26 mouse cellular contexts compared by ENCODE assay signal in genomic region chr5:34002636-34003035, GRCm38 (mm10). TPM values are rescaled to one million over a fixed set of nuclear protein-coding genes. Genes with fewer than 3 reads are reported as not detected.
DNase-seq lines count a peak whose midpoint lies in the region; ATAC-seq and TF ChIP-seq lines count a peak whose summit lies in the region.
"Had no signal": no experiment of that assay in that cellular context is flagged by ENCODE, and none has a peak within 500 bp of the region (broad histone marks: within the 10 kb centered on the region; RNA-seq: fewer than 3 reads in every experiment).

No protein-coding gene starts in this region.

- H3K9me3 ChIP-seq in forebrain, embryonic 15.5 days = no peaks in the 10 kb centered on the region
- no peaks in the 10 kb centered on the region for H3K9me3 ChIP-seq in forebrain, embryonic 10.5 days
- H3K9me3 ChIP-seq in hindbrain, embryonic 10.5 days = no peaks in the 10 kb centered on the region
- H3K9me3 ChIP-seq in hindbrain, postnatal 0 days (ENCODE audit: low read length) = no peaks in the 10 kb centered on the region
- H3K9me3 ChIP-seq in forebrain, embryonic 16.5 days (ENCODE audit: control insufficient read depth, low read length) = no peaks in the 10 kb centered on the region
- H3K9me3 ChIP-seq: heart, embryonic 12.5 days; heart, embryonic 15.5 days; hindbrain, embryonic 12.5 days; hindbrain, embryonic 15.5 days; intestine, embryonic 15.5 days had no signal

- peaks cover 7% of the 10 kb centered on the region; the same call in 1 of the 2 replicates for H3K36me3 ChIP-seq in forebrain, embryonic 15.5 days
- peaks cover 34% of the 10 kb centered on the region for H3K36me3 ChIP-seq in forebrain, embryonic 10.5 days (replicated peaks)
- peaks cover 37% of the 10 kb centered on the region for H3K36me3 ChIP-seq in hindbrain, embryonic 10.5 days
- peaks cover 10% of the 10 kb centered on the region for H3K36me3 ChIP-seq in hindbrain, postnatal 0 days (ENCODE audit: insufficient read depth, low read length)
- no peaks in the 10 kb centered on the region for H3K36me3 ChIP-seq in forebrain, embryonic 16.5 days (ENCODE audit: control insufficient read depth, insufficient read depth)
- H3K36me3 ChIP-seq: heart, embryonic 15.5 days; intestine, embryonic 15.5 days had no signal

- no peak for DNase-seq in forebrain, embryonic 10.5 days (ENCODE audit: extremely low spot score, low spot score)
- DNase-seq in hindbrain, embryonic 10.5 days (ENCODE audit: low spot score) = peak; percentile 1
- no peak for DNase-seq in hindbrain, postnatal 0 days (ENCODE audit: low spot score)
- no peak for DNase-seq in liver
- no peak for DNase-seq in spleen, postnatal 4 days (ENCODE audit: low spot score in 2 of 2)
- DNase-seq: adrenal gland, adult 2 months; adrenal gland, postnatal 14 days; cerebellum, adult 18-20 months; cerebellum, adult 9-10 months; cerebellum, postnatal 14 days; heart, adult 18-20 months; heart, postnatal 10 days; heart, postnatal 4 days; kidney, adult 11 months; kidney, adult 8-10 months had no signal

- H3K27ac ChIP-seq in forebrain, embryonic 15.5 days (replicated peaks) = peak overlapping the region; percentile 19; the same call in 1 of the 2 replicates
- H3K27ac ChIP-seq in forebrain, embryonic 10.5 days = no peak overlapping the region
- no peak overlapping the region for H3K27ac ChIP-seq in hindbrain, embryonic 10.5 days
- no peak overlapping the region for H3K27ac ChIP-seq in hindbrain, postnatal 0 days
- H3K27ac ChIP-seq in forebrain, embryonic 16.5 days (ENCODE audit: low read length) = no peak overlapping the region
- H3K27ac ChIP-seq: heart, embryonic 15.5 days; hindbrain, embryonic 12.5 days; hindbrain, embryonic 15.5 days; intestine, embryonic 15.5 days had no signal

- no peak for TF ChIP-seq CTCF in hindbrain, postnatal 0 days (IDR thresholded peaks at IDR 0.05; ENCODE audit: low read depth)

- 41% methylated on average over 4 of the region's 4 CpGs for WGBS in forebrain, embryonic 15.5 days
- 91% methylated on average over 4 of the region's 4 CpGs for WGBS in forebrain, embryonic 10.5 days
- 91% methylated on average over 4 of the region's 4 CpGs for WGBS in hindbrain, embryonic 10.5 days
- 57% methylated on average over 4 of the region's 4 CpGs for WGBS in hindbrain, postnatal 0 days
- 26% methylated on average over 4 of the region's 4 CpGs for WGBS in forebrain, embryonic 16.5 days

- H3K4me3 ChIP-seq in forebrain, embryonic 15.5 days = no peak overlapping the region
- no peak overlapping the region for H3K4me3 ChIP-seq in forebrain, embryonic 10.5 days
- no peak overlapping the region for H3K4me3 ChIP-seq in hindbrain, embryonic 10.5 days
- H3K4me3 ChIP-seq in hindbrain, postnatal 0 days (ENCODE audit: low read length) = no peak overlapping the region
- H3K4me3 ChIP-seq in forebrain, embryonic 16.5 days (replicated peaks; ENCODE audit: low read length) = no peak overlapping the region
- H3K4me3 ChIP-seq: heart, embryonic 12.5 days; heart, embryonic 15.5 days; hindbrain, embryonic 12.5 days; hindbrain, embryonic 15.5 days; intestine, embryonic 15.5 days had no signal

- peaks cover 40% of the 10 kb centered on the region for H3K4me1 ChIP-seq in forebrain, embryonic 15.5 days
- H3K4me1 ChIP-seq in forebrain, embryonic 10.5 days = peaks cover 19% of the 10 kb centered on the region
- peaks cover 24% of the 10 kb centered on the region for H3K4me1 ChIP-seq in hindbrain, embryonic 10.5 days (replicated peaks)
- peaks cover 23% of the 10 kb centered on the region for H3K4me1 ChIP-seq in hindbrain, postnatal 0 days (ENCODE audit: insufficient read depth, low read length)
- H3K4me1 ChIP-seq in forebrain, embryonic 16.5 days (replicated peaks; ENCODE audit: control insufficient read depth, insufficient read depth, low read length) = peaks cover 27% of the 10 kb centered on the region

- H3K4me2 ChIP-seq in forebrain, embryonic 15.5 days (replicated peaks) = no peak overlapping the region
- H3K4me2 ChIP-seq in hindbrain, postnatal 0 days (ENCODE audit: low read depth, low read length) = no peak overlapping the region
- H3K4me2 ChIP-seq in forebrain, embryonic 16.5 days (ENCODE audit: low read length) = no peak overlapping the region
- H3K4me2 ChIP-seq: heart, embryonic 12.5 days; heart, embryonic 15.5 days; hindbrain, embryonic 12.5 days; hindbrain, embryonic 15.5 days; intestine, embryonic 15.5 days had no signal

- H3K27me3 ChIP-seq in forebrain, embryonic 15.5 days = no peaks in the 10 kb centered on the region
- peaks cover 19% of the 10 kb centered on the region for H3K27me3 ChIP-seq in forebrain, embryonic 10.5 days (ENCODE audit: poor library complexity, severe bottlenecking)
- peaks cover 22% of the 10 kb centered on the region for H3K27me3 ChIP-seq in hindbrain, embryonic 10.5 days (ENCODE audit: insufficient read depth, poor library complexity, severe bottlenecking)
- H3K27me3 ChIP-seq in hindbrain, postnatal 0 days (ENCODE audit: insufficient read depth, low read length) = no peaks in the 10 kb centered on the region
- no peaks in the 10 kb centered on the region for H3K27me3 ChIP-seq in forebrain, embryonic 16.5 days (replicated peaks; ENCODE audit: control insufficient read depth, insufficient read depth, low read length)
- H3K27me3 ChIP-seq: hindbrain, embryonic 15.5 days had no signal

- no peak overlapping the region for H3K9ac ChIP-seq in forebrain, embryonic 15.5 days (replicated peaks)
- H3K9ac ChIP-seq in hindbrain, postnatal 0 days (replicated peaks; ENCODE audit: low read length) = no peak overlapping the region
- no peak overlapping the region for H3K9ac ChIP-seq in forebrain, embryonic 16.5 days (replicated peaks; ENCODE audit: low read depth, low read length)
- H3K9ac ChIP-seq: heart, embryonic 12.5 days; heart, embryonic 15.5 days; hindbrain, embryonic 12.5 days; hindbrain, embryonic 15.5 days; intestine, embryonic 15.5 days had no signal

- 0 out of 2 replicates have a peak, but pooled peaks have one; percentile 39 for ATAC-seq in forebrain, embryonic 15.5 days (replicated peaks)
- no peak for ATAC-seq in hindbrain, postnatal 0 days
- ATAC-seq in forebrain, embryonic 16.5 days = peak; percentile 18; the same call in 1 of the 2 replicates
- ATAC-seq: CD4-positive, CD25-positive, alpha-beta regulatory T cell, adult 4 months; intestine, embryonic 15.5 days had no signal

RNA-seq across cellular contexts. Expression of gene Nat8l, which starts 6.9 kb away (rescaled TPM):
- polyA plus RNA-seq in forebrain, embryonic 15.5 days (2015; fragmentation: Nextera tagmentation; extraction: Ambion mirVana) = 4.0 and 4.8 TPM in 2 replicates
- 1.5 and 1.6 TPM in 2 replicates for polyA plus RNA-seq in forebrain, embryonic 10.5 days (2016; fragmentation: Nextera tagmentation; extraction: Ambion mirVana)
- 1.6 and 1.7 TPM in 2 replicates for polyA plus RNA-seq in hindbrain, embryonic 10.5 days (2016; fragmentation: Nextera tagmentation; extraction: Ambion mirVana)
- 50.3 and 50.9 TPM in 2 replicates for total RNA-seq in hindbrain, postnatal 0 days (2014; rRNA removed)
- polyA plus RNA-seq in hindbrain, postnatal 0 days (2015; fragmentation: Nextera tagmentation; extraction: Ambion mirVana) = 6.0 and 6.4 TPM in 2 replicates
- polyA plus RNA-seq in forebrain, embryonic 16.5 days (2015; fragmentation: Nextera tagmentation; extraction: Ambion mirVana) = 3.8 and 4.7 TPM in 2 replicates
- total RNA-seq: MEL had no signal
- polyA plus RNA-seq: C2C12; CD4-positive, CD25-positive, alpha-beta regulatory T cell, adult 4 months had no signal

RNA-seq across cellular contexts. Expression of gene Gm1673, which starts 19.4 kb away (rescaled TPM):
- 544 and 580 TPM in 2 replicates for polyA plus RNA-seq in forebrain, embryonic 15.5 days (2015; fragmentation: Nextera tagmentation; extraction: Ambion mirVana)
- polyA plus RNA-seq in forebrain, embryonic 10.5 days (2016; fragmentation: Nextera tagmentation; extraction: Ambion mirVana) = 256 and 263 TPM in 2 replicates
- polyA plus RNA-seq in hindbrain, embryonic 10.5 days (2016; fragmentation: Nextera tagmentation; extraction: Ambion mirVana) = 258 and 370 TPM in 2 replicates
- total RNA-seq in hindbrain, postnatal 0 days (2014; rRNA removed) = 626 and 692 TPM in 2 replicates
- polyA plus RNA-seq in hindbrain, postnatal 0 days (2015; fragmentation: Nextera tagmentation; extraction: Ambion mirVana) = 695 and 703 TPM in 2 replicates
- 435 and 524 TPM in 2 replicates for polyA plus RNA-seq in forebrain, embryonic 16.5 days (2015; fragmentation: Nextera tagmentation; extraction: Ambion mirVana)
- total RNA-seq: gastrocnemius, adult 8-10 months; MEL had no signal
- polyA plus RNA-seq: CD4-positive, CD25-positive, alpha-beta regulatory T cell, adult 4 months had no signal
